Mouse (Mus musculus): ENCODE measurements around the gene Adipor1.
A peak's percentile ranks its signal among the peaks of the same experiment; 100 is the strongest.
"Not testable (repeated sequence)": the region's sequence is repeated elsewhere in the genome, so short reads cannot be mapped to it uniquely, and the experiment has no call there.

Gene Adipor1

DNA sequence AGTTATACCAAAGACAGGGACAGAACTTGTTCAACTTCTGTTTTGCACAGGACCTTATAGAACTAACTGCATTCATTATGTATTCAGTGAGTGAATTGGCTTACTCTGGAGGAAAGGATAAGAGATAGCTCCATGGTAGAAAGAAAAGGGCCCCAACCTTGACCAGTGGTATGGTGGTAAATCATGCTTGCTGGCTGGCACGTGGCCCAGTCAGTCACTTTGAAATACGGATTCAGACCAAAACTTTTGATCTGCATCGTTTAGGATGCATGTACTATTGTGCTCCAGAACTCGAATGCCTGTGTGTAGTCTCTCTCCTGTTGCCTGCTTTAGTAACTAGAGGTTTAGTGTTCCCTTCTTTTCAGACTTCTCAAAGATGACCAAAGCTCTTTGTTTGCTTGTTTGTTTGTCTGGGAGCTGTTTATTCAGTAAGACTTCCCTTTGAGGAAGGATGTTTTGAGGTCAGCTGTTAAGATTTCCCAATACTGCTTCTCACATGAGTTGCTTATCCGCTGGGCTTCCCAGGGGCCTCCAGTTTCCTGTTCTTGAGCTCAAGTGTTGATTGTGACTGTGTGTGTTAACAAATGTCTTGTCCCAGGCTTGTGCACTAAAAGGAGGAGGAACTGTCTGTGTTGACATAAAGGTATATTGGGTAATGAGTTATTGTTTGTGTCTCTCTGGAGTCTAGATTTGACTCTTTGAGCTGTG, 4.7 kb downstream of the Adipor1 start:
- DNase-seq, result no peak

DNA sequence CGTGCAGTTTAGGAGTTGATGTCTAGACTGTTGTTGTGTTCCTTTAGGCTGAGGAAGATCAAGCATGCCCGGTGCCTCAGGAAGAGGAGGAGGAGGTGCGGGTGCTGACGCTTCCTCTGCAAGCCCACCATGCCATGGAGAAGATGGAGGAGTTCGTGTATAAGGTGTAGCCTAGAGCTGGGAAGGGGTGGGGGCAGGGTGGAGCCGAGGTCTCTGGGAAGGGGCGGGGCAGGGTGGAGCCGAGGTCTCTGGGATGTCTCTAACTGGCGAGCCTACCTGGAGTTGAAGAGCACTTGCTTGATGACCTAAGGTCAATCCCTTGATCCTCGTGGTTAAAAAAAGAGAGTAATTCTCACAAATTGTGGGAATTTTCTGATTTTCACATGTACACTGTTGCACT, 8.7 kb downstream of the Adipor1 start:
- DNase-seq, result no peak

GRCm38 (mm10) chr1:134426289-134426688, 11.1 kb downstream of the Adipor1 start:
- DNase-seq, result no peak

GRCm38 (mm10) chr1:134433002-134433401, 17.8 kb downstream of the Adipor1 start:
- DNase-seq, result no peak

DNA sequence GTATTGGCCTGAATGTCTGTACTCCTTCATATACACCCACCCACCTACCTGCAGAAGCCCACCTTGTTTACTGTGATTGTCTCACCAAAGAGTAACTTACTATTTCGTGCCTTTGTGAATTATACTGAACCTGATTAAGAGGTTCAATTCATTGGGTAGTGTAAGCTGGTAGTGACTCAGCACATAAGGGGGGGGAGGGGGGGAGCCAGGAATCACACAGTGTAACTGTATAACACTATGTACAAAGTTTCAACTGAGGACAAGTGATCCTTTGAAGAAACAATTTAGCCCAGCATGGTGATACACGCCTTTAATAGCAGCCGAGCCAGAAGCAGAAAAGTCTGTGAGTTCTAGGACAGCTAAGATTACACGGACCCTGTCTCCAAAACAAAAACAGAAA, 18.3 kb downstream of the Adipor1 start:
- no peak for DNase-seq

DNA sequence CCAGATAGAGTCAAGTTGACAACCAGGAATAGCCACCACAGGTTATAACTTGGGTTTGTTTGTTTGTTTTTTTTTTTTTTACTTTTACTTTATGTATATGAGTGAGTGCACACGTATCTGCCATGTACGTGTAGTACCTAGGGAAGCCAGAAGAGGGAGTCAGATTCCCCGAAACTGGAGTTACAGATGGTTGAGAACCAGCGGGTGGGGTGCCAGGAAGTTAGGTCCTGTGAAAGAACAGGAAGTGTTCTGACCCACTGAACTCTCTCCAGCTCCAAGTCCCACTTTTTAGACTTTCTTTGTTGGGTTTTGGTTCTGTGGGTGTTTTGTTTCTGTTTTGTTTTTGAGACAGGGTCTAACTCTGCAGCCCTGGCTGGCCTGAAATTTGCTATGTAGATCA, 20.2 kb downstream of the Adipor1 start:
- peak in 1 of 2 experiments; percentile 9 for DNase-seq

DNA sequence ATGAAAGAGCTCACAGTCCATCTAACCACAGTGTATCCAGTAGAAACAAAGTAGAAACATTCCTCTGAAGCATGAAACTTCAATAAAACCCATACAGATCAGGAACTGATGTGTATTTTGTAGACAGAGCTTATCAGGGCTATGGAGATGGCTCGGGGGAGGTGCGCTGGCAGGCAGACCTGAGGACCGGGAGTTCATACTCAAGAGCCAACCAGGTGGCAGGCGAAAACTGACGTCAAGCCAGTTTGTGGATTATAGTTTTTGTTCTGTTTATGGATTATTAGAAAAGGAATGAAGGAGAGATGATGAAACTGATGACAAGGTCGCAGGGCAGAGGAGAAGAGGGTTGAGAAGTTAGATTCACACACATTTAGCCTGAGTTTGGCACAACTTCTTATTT, 25.3 kb downstream of the Adipor1 start:
- DNase-seq, result no peak

- DNase-seq, result not testable (repeated sequence)
Observed at GRCm38 (mm10) chr1:134441737-134442136, 26.6 kb downstream of the Adipor1 start.

DNA sequence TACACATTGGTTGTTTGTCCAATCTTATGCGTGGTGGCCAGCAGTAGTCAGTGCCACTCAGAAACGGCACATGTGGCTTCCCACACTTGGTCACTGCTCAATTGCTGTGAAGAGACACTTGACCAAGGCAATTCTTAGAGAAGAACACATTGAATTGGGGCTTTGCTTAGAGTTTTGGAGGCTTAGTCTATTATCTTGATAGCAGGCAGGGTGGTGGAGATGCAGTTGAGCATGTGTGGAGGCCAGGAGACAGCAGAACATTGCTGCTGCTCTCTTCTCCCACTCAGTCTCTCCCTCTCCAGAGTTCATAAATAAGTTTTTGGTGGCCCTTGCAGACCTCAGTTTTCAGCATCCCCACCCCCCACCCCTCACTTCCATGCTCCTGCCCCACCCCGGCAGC, 27.2 kb downstream of the Adipor1 start:
- no peak for DNase-seq

GRCm38 (mm10) chr1:134443288-134443687, 28.1 kb downstream of the Adipor1 start:
- not testable (repeated sequence) for DNase-seq

GRCm38 (mm10) chr1:134445418-134445817, 30.2 kb downstream of the Adipor1 start:
- DNase-seq, result no peak

- DNase-seq, result not testable (repeated sequence)
Observed at GRCm38 (mm10) chr1:134448537-134448936, 33.4 kb downstream of the Adipor1 start.

- DNase-seq, result no peak
Observed at GRCm38 (mm10) chr1:134450201-134450600, 35.0 kb downstream of the Adipor1 start.

- peak; percentile 40 to 56 for DNase-seq
Observed at GRCm38 (mm10) chr1:134450986-134451385, 35.8 kb downstream of the Adipor1 start.

- DNase-seq, result peak; percentile 98 to 99
Observed at GRCm38 (mm10) chr1:134454904-134455824, 40.0 kb downstream of the Adipor1 start, which contains the start of gene Klhl12. Gene Klhl12, plus strand, starts transcription at chr1:134455531.

DNA sequence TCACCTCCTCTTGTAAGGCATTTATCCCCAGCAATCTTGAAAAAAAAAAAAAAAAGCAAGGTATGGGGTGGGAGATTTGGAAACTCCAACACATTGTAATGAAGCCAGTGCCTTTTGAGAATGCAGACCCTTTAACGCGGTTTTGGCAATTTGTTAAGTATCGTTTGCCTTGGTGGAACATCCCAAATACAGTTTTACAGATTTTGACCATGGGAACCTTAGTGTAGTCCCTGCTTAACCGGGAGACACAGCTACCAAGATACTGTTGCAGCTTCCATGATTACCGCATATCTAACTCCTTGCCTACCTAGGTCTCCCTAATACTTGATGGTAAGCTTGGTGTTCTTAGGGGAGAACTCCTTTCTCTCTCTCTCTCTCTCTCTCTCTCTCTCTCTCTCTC, 40.9 kb downstream of the Adipor1 start:
- no peak for DNase-seq

DNA sequence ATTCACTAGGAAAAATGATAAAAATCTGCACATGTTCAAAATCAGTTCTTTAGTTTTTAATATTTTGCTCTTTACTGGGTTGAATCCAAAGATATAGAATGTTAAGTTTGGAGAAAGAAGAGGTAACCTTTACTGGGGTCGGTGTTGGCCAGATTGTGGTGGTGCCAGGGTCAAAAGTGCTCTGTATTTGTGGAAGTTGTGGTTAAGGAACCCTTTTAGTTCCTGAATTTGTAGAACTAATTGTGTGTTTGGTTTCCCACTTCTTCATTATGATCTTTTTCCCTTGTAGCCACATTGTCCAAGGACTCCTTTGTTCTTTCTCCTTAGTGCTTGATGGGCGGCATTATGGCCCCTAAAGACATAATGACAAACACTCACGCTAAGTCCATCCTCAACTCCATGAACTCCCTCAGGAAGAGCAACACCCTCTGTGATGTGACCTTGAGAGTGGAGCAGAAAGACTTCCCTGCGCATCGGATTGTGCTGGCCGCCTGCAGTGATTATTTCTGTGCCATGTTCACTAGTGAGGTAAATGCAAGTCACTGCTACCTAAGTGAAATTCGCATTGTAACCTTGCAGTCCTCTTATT, 43.1 kb downstream of the Adipor1 start:
- no peak for DNase-seq

GRCm38 (mm10) chr1:134460294-134461284, 45.4 kb downstream of the Adipor1 start:
- DNase-seq, result no peak
